ENCODE assay signal across 11 mouse cellular contexts in genomic region chr8:79375074-79375774, GRCm38 (mm10). TPM values are rescaled to one million over a fixed set of nuclear protein-coding genes. Genes with fewer than 3 reads are reported as not detected.
DNase-seq lines count a peak whose midpoint lies in the region; ATAC-seq and TF ChIP-seq lines count a peak whose summit lies in the region.
"Had no signal": no experiment of that assay in that cellular context is flagged by ENCODE, and none has a peak within 500 bp of the region (broad histone marks: within the 10 kb centered on the region; RNA-seq: fewer than 3 reads in every experiment).

No protein-coding gene starts in this region.

- no peaks in the 10 kb centered on the region for H3K9me3 ChIP-seq in lung, postnatal 0 days (ENCODE audit: low read length)
- H3K9me3 ChIP-seq in limb, embryonic 10.5 days (replicated peaks), result no peaks in the 10 kb centered on the region
- no peaks in the 10 kb centered on the region for H3K9me3 ChIP-seq in stomach, embryonic 14.5 days (ENCODE audit: control insufficient read depth, low read depth, low read length)
- H3K9me3 ChIP-seq in midbrain, embryonic 11.5 days (ENCODE audit: control insufficient read depth, low read length), result no peaks in the 10 kb centered on the region
- H3K9me3 ChIP-seq: limb, embryonic 13.5 days; neural tube, embryonic 12.5 days had no signal

- no peak overlapping the region for H3K4me3 ChIP-seq in lung, postnatal 0 days (ENCODE audit: low read depth, low read length)
- no peak overlapping the region for H3K4me3 ChIP-seq in limb, embryonic 10.5 days
- no peak overlapping the region for H3K4me3 ChIP-seq in stomach, embryonic 14.5 days (ENCODE audit: low read depth, low read length)
- H3K4me3 ChIP-seq in midbrain, embryonic 11.5 days (ENCODE audit: low read depth, low read length), result no peak overlapping the region
- H3K4me3 ChIP-seq: limb, embryonic 13.5 days; neural tube, embryonic 12.5 days had no signal

- no peaks in the 10 kb centered on the region for H3K27me3 ChIP-seq in lung, postnatal 0 days (replicated peaks; ENCODE audit: insufficient read depth, low read length)
- no peaks in the 10 kb centered on the region for H3K27me3 ChIP-seq in limb, embryonic 10.5 days (ENCODE audit: low read depth, poor library complexity, severe bottlenecking)
- no peaks in the 10 kb centered on the region for H3K27me3 ChIP-seq in stomach, embryonic 14.5 days (ENCODE audit: control insufficient read depth, insufficient read depth, low read length)
- H3K27me3 ChIP-seq in midbrain, embryonic 11.5 days (ENCODE audit: control insufficient read depth, insufficient read depth, low read length), result no peaks in the 10 kb centered on the region
- H3K27me3 ChIP-seq: limb, embryonic 13.5 days; neural tube, embryonic 12.5 days had no signal

- peaks cover 1% of the 10 kb centered on the region; the same call in 1 of the 2 replicates for H3K36me3 ChIP-seq in lung, postnatal 0 days (ENCODE audit: insufficient read depth, low read length)
- peaks cover 27% of the 10 kb centered on the region for H3K36me3 ChIP-seq in limb, embryonic 10.5 days
- H3K36me3 ChIP-seq in stomach, embryonic 14.5 days (ENCODE audit: control insufficient read depth, insufficient read depth, low read length), result peaks cover 22% of the 10 kb centered on the region
- peaks cover 9% of the 10 kb centered on the region; the same call in 1 of the 2 replicates for H3K36me3 ChIP-seq in midbrain, embryonic 11.5 days (ENCODE audit: control insufficient read depth, insufficient read depth, low read length)

- peak overlapping the region; percentile 25 for H3K4me2 ChIP-seq in lung, postnatal 0 days (replicated peaks; ENCODE audit: low read depth, low read length)
- no peak overlapping the region for H3K4me2 ChIP-seq in stomach, embryonic 14.5 days (replicated peaks; ENCODE audit: low read depth, low read length)
- no peak overlapping the region for H3K4me2 ChIP-seq in midbrain, embryonic 11.5 days
- H3K4me2 ChIP-seq: hindbrain, embryonic 14.5 days; limb, embryonic 13.5 days; neural tube, embryonic 12.5 days had no signal

- intact Hi-C loops in heart, postnatal 10 days (cut with DNase I), result no loop called here

- peak overlapping the region; percentile 58 for H3K27ac ChIP-seq in lung, postnatal 0 days (ENCODE audit: low read length)
- peak overlapping the region; percentile 40; the same call in 1 of the 2 replicates for H3K27ac ChIP-seq in limb, embryonic 10.5 days
- H3K27ac ChIP-seq in stomach, embryonic 14.5 days (ENCODE audit: low read length), result peak overlapping the region; percentile 66
- no peak overlapping the region for H3K27ac ChIP-seq in midbrain, embryonic 11.5 days (ENCODE audit: low read depth, low read length)
- H3K27ac ChIP-seq: hindbrain, embryonic 14.5 days; limb, embryonic 13.5 days; neural tube, embryonic 12.5 days had no signal

- H3K9ac ChIP-seq in lung, postnatal 0 days (replicated peaks; ENCODE audit: low read depth), result no peak overlapping the region
- H3K9ac ChIP-seq in stomach, embryonic 14.5 days (replicated peaks; ENCODE audit: low read depth, low read length), result no peak overlapping the region
- no peak overlapping the region for H3K9ac ChIP-seq in midbrain, embryonic 11.5 days (ENCODE audit: low read length)
- H3K9ac ChIP-seq: hindbrain, embryonic 14.5 days; limb, embryonic 13.5 days; neural tube, embryonic 12.5 days had no signal

- TF ChIP-seq CTCF in lung, postnatal 0 days (IDR thresholded peaks at IDR 0.05), result no peak

- WGBS in lung, postnatal 0 days, result 42% methylated on average over 13 of the region's 13 CpGs
- 73% methylated on average over 13 of the region's 13 CpGs for WGBS in limb, embryonic 10.5 days
- WGBS in stomach, embryonic 14.5 days, result 62% methylated on average over 13 of the region's 13 CpGs
- 81% methylated on average over 13 of the region's 13 CpGs for WGBS in midbrain, embryonic 11.5 days

- DNase-seq in heart, adult 8-10 months (ENCODE audit: low spot score), result peak; percentile 40
- DNase-seq in heart, postnatal 10 days, result no peak
- DNase-seq in lung, postnatal 0 days (ENCODE audit: low spot score), result no peak
- DNase-seq in lung, postnatal 10 days, result no peak
- DNase-seq in limb, embryonic 10.5 days (ENCODE audit: low spot score), result no peak
- no peak for DNase-seq in midbrain, embryonic 11.5 days (ENCODE audit: low spot score, missing footprints)
- no peak for DNase-seq in adrenal gland, postnatal 4 days (ENCODE audit: low spot score in 2 of 2)

- ATAC-seq in lung, postnatal 0 days, result no peak
- ATAC-seq in stomach, embryonic 14.5 days (ENCODE audit: insufficient number of reproducible peaks, insufficient read depth, low FRiP score, low read depth), result no peak
- ATAC-seq in midbrain, embryonic 11.5 days (ENCODE audit: low FRiP score), result no peak

- H3K4me1 ChIP-seq in lung, postnatal 0 days (ENCODE audit: insufficient read depth, low read depth, low read length), result peaks cover 13% of the 10 kb centered on the region; the same call in 1 of the 2 replicates
- H3K4me1 ChIP-seq in limb, embryonic 10.5 days, result peaks cover 50% of the 10 kb centered on the region
- peaks cover 18% of the 10 kb centered on the region for H3K4me1 ChIP-seq in stomach, embryonic 14.5 days (ENCODE audit: control insufficient read depth, insufficient read depth, low read length)
- H3K4me1 ChIP-seq in midbrain, embryonic 11.5 days (ENCODE audit: control insufficient read depth, insufficient read depth, low read length), result no peaks in the 10 kb centered on the region

- 0 out of 2 replicates have a peak, but pooled peaks have one; percentile 31 for TF ChIP-seq EP300 in lung, postnatal 0 days (IDR thresholded peaks at IDR 0.05)

RNA-seq across cellular contexts. Expression of gene Smad1, which starts 24.1 kb away (rescaled TPM):
- total RNA-seq in heart, adult 8-10 months (2022), result 10 to 100 TPM; 11.2 to 17.7 (median 12.7) TPM
- 10 to 100 TPM; 32.7 to 33.8 TPM for total RNA-seq in heart, postnatal 10 days (2021)
- 23.0 and 25.1 TPM in 2 replicates for polyA plus RNA-seq in lung, postnatal 0 days (2015; fragmentation: Nextera tagmentation; extraction: Ambion mirVana)
- 37.0 and 39.6 TPM in 2 replicates for polyA plus RNA-seq in limb, embryonic 10.5 days (2016; fragmentation: Nextera tagmentation; extraction: Ambion mirVana)
- 50.5 and 54.8 TPM in 2 replicates for polyA plus RNA-seq in stomach, embryonic 14.5 days (2014; fragmentation: Nextera tagmentation; extraction: Ambion mirVana)
- 55.5 and 63.1 TPM in 2 replicates for polyA plus RNA-seq in midbrain, embryonic 11.5 days (2014; fragmentation: Nextera tagmentation; extraction: Ambion mirVana)
- 10 to 100 TPM; 48.6 to 54.4 TPM for total RNA-seq in adrenal gland, postnatal 4 days (2021)
